Mouse (Mus musculus) left cerebral cortex, adult 18-20 months (tissue): Measurements from ENCODE around the gene Lrtm2. TPM values are rescaled to one million over a fixed set of nuclear protein-coding genes. Genes with fewer than 3 reads are reported as not detected.

Experiments used
- DNase-seq, 2 experiments: peaks; one replicate each; pipeline ENCODE4 v3.0.0; 2021 to 2022; ENCODE audit warnings: low spot score in 2 of 2, mixed read lengths in 1 of 2
- total RNA-seq, 2 experiments: library from RNA; stranded (reverse); gene quantifications; 2 replicates each; pipeline ENCODE4 v1.2.3; 2021

Lrtm2 gene
- total RNA-seq, 2 experiments from 2014 or later: 68.4 to 71.3 TPM

- DNase-seq: no peak
Observed at GRCm38 (mm10) chr6:119301310-119301709, 29.3 kb downstream of the Lrtm2 start.

- DNase-seq: peak; percentile 61 to 68
Observed at GRCm38 (mm10) chr6:119280761-119281160, 49.8 kb downstream of the Lrtm2 start.

DNA sequence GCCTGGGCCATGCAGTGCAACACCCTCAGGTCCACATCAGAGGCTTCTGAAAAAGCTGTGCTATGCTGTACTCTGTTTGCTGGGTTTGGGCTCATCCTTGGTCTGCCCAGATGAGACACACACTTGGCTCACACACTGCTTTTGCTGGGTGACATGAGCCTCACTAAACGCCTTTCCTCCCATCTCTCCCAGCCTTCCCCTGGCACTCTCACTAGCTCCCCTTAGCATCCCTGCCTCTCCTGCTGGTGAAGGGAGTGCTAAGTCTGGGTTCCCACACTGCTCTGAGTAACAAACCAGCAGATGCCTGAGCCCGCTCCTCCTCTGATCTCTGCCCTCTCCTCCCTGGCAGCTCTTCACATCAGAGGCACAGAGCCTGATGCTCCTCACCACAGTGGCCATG is 53.9 kb downstream of the Lrtm2 start:
- no peak for DNase-seq

Other genes with a start within 250 kb of the Lrtm2 start
- 10 to 100 TPM; 17.4 to 17.8 TPM for gene Dcp1b, start 155.5 kb downstream of the Lrtm2 start, total RNA-seq
- 10 to 100 TPM; 53.4 to 54.5 TPM for gene Cacna1c, start 134.3 kb downstream of the Lrtm2 start, total RNA-seq
- gene Cacna2d4, start 94.2 kb downstream of the Lrtm2 start, total RNA-seq: 1 to 10 TPM; 1.7 to 3.1 TPM
- 10 to 100 TPM; 39.3 to 40.0 TPM for gene Adipor2, start 86.9 kb upstream of the Lrtm2 start, total RNA-seq
- 10 to 100 TPM; 40.0 to 42.2 TPM for gene Fbxl14, start 148.9 kb upstream of the Lrtm2 start, total RNA-seq
- gene Wnt5b, start 213.6 kb upstream of the Lrtm2 start, total RNA-seq: 1 to 10 TPM; 1.2 to 2.0 TPM